Comparison of ENCODE assay signal across 16 mouse cellular contexts in the genomic region with DNA sequence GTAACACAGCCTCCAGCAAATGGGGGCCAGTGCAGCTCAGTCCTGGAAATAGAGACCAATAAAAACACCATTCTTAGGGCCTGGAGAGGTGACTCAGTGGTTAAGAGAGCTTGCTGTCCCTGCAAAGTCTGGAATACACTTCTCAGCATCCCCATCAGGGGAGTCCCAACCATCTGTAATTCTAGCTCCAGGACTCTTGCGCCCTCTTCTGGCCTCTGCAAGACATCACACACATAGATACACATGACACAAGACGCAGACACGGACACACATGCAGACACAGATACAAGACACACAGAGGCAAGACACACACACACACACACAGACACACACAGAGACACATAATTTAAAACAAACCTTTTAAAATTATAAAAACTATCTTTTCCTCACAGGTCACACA. TPM values are rescaled to one million over a fixed set of nuclear protein-coding genes. Genes with fewer than 3 reads are reported as not detected.
A peak's percentile ranks its signal among the peaks of the same experiment; 100 is the strongest.
DNase-seq lines count a peak whose midpoint lies in the region; ATAC-seq and TF ChIP-seq lines count a peak whose summit lies in the region.
"Had no signal": no experiment of that assay in that cellular context is flagged by ENCODE, and none has a peak within 500 bp of the region (broad histone marks: within the 10 kb centered on the region; RNA-seq: fewer than 3 reads in every experiment).

No protein-coding gene starts in this region.

- DNase-seq in kidney, postnatal 0 days (ENCODE audit: low spot score): no peak
- no peak for DNase-seq in kidney, adult 9 months
- DNase-seq in 3T3-L1 (ENCODE audit: low read depth, low spot score) (peak; percentile 14), ZHBTc4 (ENCODE audit: low read depth, low spot score) (peak; percentile 87)
- DNase-seq in ovary, postnatal 10 days (ENCODE audit: low spot score): no peak
- DNase-seq: cerebellum, adult 11 months; kidney, adult 11 months; kidney, postnatal 4 days; lung, postnatal 14 days; thymus, adult 2 months had no signal

- TF ChIP-seq CTCF in kidney, postnatal 0 days (IDR thresholded peaks at IDR 0.05; ENCODE audit: low read depth): peak; percentile 56
- peak; percentile 61 for TF ChIP-seq CTCF in E14TG2a.4 (conservative IDR thresholded peaks at IDR 0.05; ENCODE audit: low read length)

- H3K36me3 ChIP-seq in kidney, postnatal 0 days (ENCODE audit: insufficient read depth, low read length): no peaks in the 10 kb centered on the region
- H3K36me3 ChIP-seq in E14TG2a.4 (ENCODE audit: insufficient read depth, low read length): no peaks in the 10 kb centered on the region
- H3K36me3 ChIP-seq: embryonic facial prominence, embryonic 13.5 days; heart, embryonic 15.5 days; limb, embryonic 15.5 days; neural tube, embryonic 13.5 days had no signal

- no peak for ATAC-seq in kidney, postnatal 0 days (replicated peaks; ENCODE audit: low FRiP score, low read depth)
- no peak for ATAC-seq in activated CD4-positive, CD25-positive, alpha-beta regulatory T cell, adult 4 months

- H3K27me3 ChIP-seq in kidney, postnatal 0 days (ENCODE audit: insufficient read depth, low read length): no peaks in the 10 kb centered on the region
- H3K27me3 ChIP-seq in E14TG2a.4 (ENCODE audit: insufficient read depth, low read length): peaks cover 8% of the 10 kb centered on the region
- H3K27me3 ChIP-seq: limb, embryonic 15.5 days; neural tube, embryonic 13.5 days had no signal

- no peaks in the 10 kb centered on the region for H3K9me3 ChIP-seq in kidney, postnatal 0 days (replicated peaks; ENCODE audit: low read length)
- no peaks in the 10 kb centered on the region for H3K9me3 ChIP-seq in E14TG2a.4 (ENCODE audit: low read length)
- H3K9me3 ChIP-seq: embryonic facial prominence, embryonic 13.5 days; heart, embryonic 15.5 days; limb, embryonic 15.5 days; neural tube, embryonic 13.5 days had no signal

- H3K4me1 ChIP-seq in kidney, postnatal 0 days (replicated peaks; ENCODE audit: insufficient read depth, low read length): no peaks in the 10 kb centered on the region
- peaks cover 11% of the 10 kb centered on the region for H3K4me1 ChIP-seq in E14TG2a.4 (replicated peaks; ENCODE audit: low read depth, low read length)
- H3K4me1 ChIP-seq: heart, embryonic 15.5 days; limb, embryonic 15.5 days had no signal

- 76% methylated on average over 3 of the region's 3 CpGs for WGBS in kidney, postnatal 0 days

- no peak overlapping the region for H3K9ac ChIP-seq in kidney, postnatal 0 days (ENCODE audit: low read depth, low read length)
- H3K9ac ChIP-seq: embryonic facial prominence, embryonic 13.5 days; heart, embryonic 15.5 days; limb, embryonic 15.5 days; neural tube, embryonic 13.5 days had no signal

- no peak overlapping the region for H3K27ac ChIP-seq in kidney, postnatal 0 days
- H3K27ac ChIP-seq: embryonic facial prominence, embryonic 13.5 days; heart, embryonic 15.5 days; limb, embryonic 15.5 days; neural tube, embryonic 13.5 days had no signal

- no peak overlapping the region for H3K4me3 ChIP-seq in kidney, postnatal 0 days (replicated peaks; ENCODE audit: low read depth, low read length)
- no peak overlapping the region for H3K4me3 ChIP-seq in E14TG2a.4 (replicated peaks; ENCODE audit: low read length)
- H3K4me3 ChIP-seq: embryonic facial prominence, embryonic 13.5 days; heart, embryonic 15.5 days; limb, embryonic 15.5 days; neural tube, embryonic 13.5 days had no signal

- H3K4me2 ChIP-seq in kidney, postnatal 0 days (ENCODE audit: low read length): no peak overlapping the region
- H3K4me2 ChIP-seq: embryonic facial prominence, embryonic 13.5 days; heart, embryonic 15.5 days; limb, embryonic 15.5 days; neural tube, embryonic 13.5 days had no signal

RNA-seq across cellular contexts. Expression of a gene that starts 35.0 kb away (rescaled TPM):
- 51.6 and 54.4 TPM in 2 replicates for polyA plus RNA-seq in kidney, postnatal 0 days (2015; fragmentation: Nextera tagmentation; extraction: Ambion mirVana)
- 10 to 100 TPM in 1 of 2 experiments, 1 to 10 TPM in 1; 9.8 to 12.0 TPM for polyA plus RNA-seq in activated CD4-positive, CD25-positive, alpha-beta regulatory T cell, adult 4 months (2017; shearing (Covaris generic))

Comparison
In these comparisons a context has a peak if more than half of its experiments do, and no peak if none do; other contexts are left out.
1. DNase-seq: peak in 3T3-L1 (single experiment) and ZHBTc4 (single experiment); none in kidney, postnatal 0 days (single experiment), kidney, adult 9 months (single experiment) and ovary, postnatal 10 days (single experiment).